Mouse (Mus musculus) thymus, postnatal 0 days (tissue): Measurements from ENCODE around the gene Pnpla1. TPM values are rescaled to one million over a fixed set of nuclear protein-coding genes. Genes with fewer than 3 reads are reported as not detected.
A peak's percentile ranks its signal among the peaks of the same experiment; 100 is the strongest.
"Not testable (repeated sequence)": the region's sequence is repeated elsewhere in the genome, so short reads cannot be mapped to it uniquely, and the experiment has no call there.

ENCODE experiments used
- DNase-seq: peaks from one replicate; pipeline ENCODE4 v3.0.0-alpha.2; 2015; ENCODE audit warnings: low spot score
- polyA plus RNA-seq: library from polyadenylated mRNA; unstranded; fragments of >200 nt; fragmentation: Nextera tagmentation; extraction: Ambion mirVana; gene quantifications from 2 replicates; pipeline ENCODE4 v1.2.1, GENCODE M21; 2015

Gene Pnpla1
- 0.10 TPM in 1 of 2 replicates, not detected in the other for polyA plus RNA-seq

- no peak for DNase-seq
Measured at GRCm38 (mm10) chr17:28858205-28858604, at the start of gene Pnpla1. Gene Pnpla1 (plus strand): TSS chr17:28858411.

- DNase-seq: no peak
Measured at GRCm38 (mm10) chr17:28808714-28809113, 49.5 kb upstream of the Pnpla1 start.

GRCm38 (mm10) chr17:28809175-28809831, 48.9 kb upstream of the Pnpla1 start:
- no peak for DNase-seq

- no peak for DNase-seq
Measured at GRCm38 (mm10) chr17:28812345-28812744, 45.9 kb upstream of the Pnpla1 start.

- DNase-seq: no peak
Measured at GRCm38 (mm10) chr17:28814529-28815097, 43.6 kb upstream of the Pnpla1 start.

- no peak for DNase-seq
Measured at GRCm38 (mm10) chr17:28815384-28816004, 42.7 kb upstream of the Pnpla1 start.

- not testable (repeated sequence) for DNase-seq
Measured at GRCm38 (mm10) chr17:28816326-28816725, 41.9 kb upstream of the Pnpla1 start.

- DNase-seq: no peak
Measured at GRCm38 (mm10) chr17:28816875-28817811, 41.1 kb upstream of the Pnpla1 start.

GRCm38 (mm10) chr17:28820189-28820588, 38.0 kb upstream of the Pnpla1 start:
- no peak for DNase-seq

GRCm38 (mm10) chr17:28823004-28823745, 35.0 kb upstream of the Pnpla1 start:
- no peak for DNase-seq

GRCm38 (mm10) chr17:28823749-28824148, 34.5 kb upstream of the Pnpla1 start:
- no peak for DNase-seq

GRCm38 (mm10) chr17:28824896-28825295, 33.3 kb upstream of the Pnpla1 start:
- no peak for DNase-seq

- no peak for DNase-seq
Measured at GRCm38 (mm10) chr17:28825359-28826041, 32.7 kb upstream of the Pnpla1 start.

GRCm38 (mm10) chr17:28827665-28828231, 30.5 kb upstream of the Pnpla1 start:
- DNase-seq: no peak

GRCm38 (mm10) chr17:28829120-28829519, 29.1 kb upstream of the Pnpla1 start:
- no peak for DNase-seq

GRCm38 (mm10) chr17:28831065-28831464, 27.1 kb upstream of the Pnpla1 start:
- DNase-seq: no peak

GRCm38 (mm10) chr17:28832040-28832439, 26.2 kb upstream of the Pnpla1 start:
- no peak for DNase-seq

GRCm38 (mm10) chr17:28832875-28833274, 25.3 kb upstream of the Pnpla1 start:
- DNase-seq: no peak

GRCm38 (mm10) chr17:28834676-28835075, 23.5 kb upstream of the Pnpla1 start:
- peak; percentile 27 for DNase-seq

- no peak for DNase-seq
Measured at GRCm38 (mm10) chr17:28837840-28838239, 20.4 kb upstream of the Pnpla1 start.
